Mouse (Mus musculus): Measurements from ENCODE around the gene Mtfr1l.

Gene Mtfr1l

DNA sequence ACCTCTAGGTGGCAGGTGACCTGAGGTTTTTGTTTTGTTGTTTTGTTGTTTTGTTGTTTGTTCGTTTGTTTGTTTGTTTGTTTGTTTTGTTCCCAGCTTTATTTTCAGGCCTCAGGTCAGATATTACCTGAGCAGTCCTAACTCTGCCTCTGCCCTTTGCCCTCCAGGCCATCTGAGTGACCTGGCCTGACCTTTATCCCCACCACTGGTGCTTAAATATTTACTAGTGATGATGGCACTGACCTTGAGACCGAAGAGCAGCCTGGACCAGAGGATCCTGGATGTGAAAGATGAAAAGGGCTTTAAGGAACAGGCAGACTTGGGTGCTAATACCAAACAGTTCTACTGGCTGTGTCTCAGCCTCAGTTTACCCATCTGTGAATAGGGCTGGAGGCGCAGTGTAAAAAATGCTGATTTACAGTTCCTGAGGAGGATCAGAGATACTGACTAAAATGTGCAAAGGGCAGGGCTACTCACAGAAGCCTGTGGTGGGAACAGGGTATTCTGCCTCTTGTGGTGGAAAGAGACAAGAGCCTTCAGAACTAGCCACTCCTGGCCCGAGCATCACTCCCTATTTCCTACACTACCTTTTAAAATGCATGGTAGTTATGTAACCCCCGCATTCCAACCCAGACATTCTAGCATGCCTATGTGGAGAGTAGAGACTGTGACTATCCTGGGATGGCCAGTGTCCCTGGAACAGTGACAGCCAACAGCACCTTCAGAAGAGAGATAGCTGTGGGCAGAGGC is 49.9 kb downstream of the Mtfr1l start:
- DNase-seq = no peak

DNA sequence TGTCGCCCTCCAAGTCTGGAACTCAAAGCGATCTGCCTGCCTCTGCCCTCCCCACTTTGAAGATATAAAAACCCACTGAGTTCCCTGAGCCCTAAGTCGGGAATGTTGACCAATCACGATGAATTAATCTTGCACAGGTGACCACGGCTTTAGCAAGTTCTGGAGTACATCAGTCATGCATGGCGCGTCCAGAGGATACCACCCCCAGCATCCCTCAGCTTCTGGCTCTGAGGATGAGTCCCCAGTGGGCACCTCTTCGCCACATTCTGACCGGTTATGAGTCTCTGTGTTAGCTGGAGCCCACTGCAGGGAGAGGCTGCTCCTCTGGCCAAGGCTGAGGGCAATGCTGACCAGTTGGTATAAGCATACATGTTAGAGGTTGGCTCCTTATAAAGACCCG is 51.0 kb downstream of the Mtfr1l start:
- no peak for DNase-seq

DNA sequence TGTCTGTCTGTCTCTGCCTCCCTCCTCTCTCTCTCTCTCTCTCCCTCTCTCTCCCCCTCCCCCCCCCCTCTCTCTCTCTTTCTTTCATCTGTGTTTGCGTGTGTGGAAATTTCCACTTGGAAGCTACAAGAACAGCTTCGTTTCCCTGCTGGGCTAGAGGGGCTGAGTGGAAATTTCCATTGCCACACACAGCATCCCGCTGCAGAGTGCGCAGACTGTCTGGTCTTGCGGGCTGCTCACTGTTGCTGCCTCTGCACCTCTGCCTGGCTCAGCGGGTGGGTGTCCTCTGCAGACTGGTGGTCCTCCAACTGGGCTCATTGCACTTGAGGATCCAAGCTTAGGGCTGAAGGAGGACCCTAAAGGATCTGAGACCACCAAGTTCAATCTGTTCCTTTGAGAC is 51.5 kb downstream of the Mtfr1l start:
- no peak for DNase-seq

DNA sequence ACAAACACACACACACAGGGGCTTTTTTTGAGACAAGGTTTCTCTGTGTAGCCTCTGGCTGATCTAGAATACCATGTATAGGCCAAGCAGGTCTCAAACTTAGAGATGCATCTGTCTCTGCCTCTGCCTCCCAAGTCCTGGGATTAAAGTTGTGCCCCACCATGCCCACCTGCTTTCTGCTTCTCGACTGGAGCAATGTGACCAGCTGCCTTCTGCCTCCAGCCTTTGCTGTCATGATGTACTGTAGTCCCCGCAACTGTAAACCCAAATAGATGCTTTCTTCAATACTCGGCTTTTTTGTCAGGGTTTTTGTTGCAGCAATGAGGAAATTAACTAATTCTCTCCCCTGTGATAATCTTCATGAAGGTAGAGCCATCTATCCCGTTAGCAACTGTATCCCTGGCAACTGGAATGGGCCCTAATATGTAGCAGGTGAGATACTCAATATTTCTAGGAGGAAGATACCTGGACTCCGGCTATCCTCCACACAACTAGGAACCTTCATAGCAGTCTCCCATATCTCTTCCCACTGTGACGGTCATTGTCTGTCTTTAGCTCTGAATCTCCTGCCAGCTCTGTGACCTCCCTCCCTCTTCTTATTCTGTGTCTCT is 52.0 kb downstream of the Mtfr1l start:
- no peak for DNase-seq

DNA sequence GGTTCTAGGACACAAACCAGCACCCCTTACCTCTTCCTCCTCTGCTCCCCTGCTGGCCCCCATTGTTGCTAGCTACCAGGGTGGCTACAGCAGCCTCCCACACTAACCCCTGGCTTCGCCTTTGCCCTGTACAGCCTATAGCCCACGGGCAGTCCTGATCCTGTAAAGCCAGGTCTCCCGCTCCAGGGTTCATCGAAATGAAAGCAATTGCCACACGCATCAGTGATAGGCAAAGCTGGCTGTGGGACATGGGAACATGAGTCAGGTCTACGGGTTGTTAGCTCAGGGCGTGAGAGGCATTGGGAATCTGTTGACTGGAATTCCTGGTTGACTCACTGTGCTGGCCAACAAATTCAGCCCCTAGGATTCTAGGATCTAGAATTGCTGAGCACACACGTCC is 52.7 kb downstream of the Mtfr1l start:
- peak in 1 of 2 experiments; percentile 46 for DNase-seq

DNA sequence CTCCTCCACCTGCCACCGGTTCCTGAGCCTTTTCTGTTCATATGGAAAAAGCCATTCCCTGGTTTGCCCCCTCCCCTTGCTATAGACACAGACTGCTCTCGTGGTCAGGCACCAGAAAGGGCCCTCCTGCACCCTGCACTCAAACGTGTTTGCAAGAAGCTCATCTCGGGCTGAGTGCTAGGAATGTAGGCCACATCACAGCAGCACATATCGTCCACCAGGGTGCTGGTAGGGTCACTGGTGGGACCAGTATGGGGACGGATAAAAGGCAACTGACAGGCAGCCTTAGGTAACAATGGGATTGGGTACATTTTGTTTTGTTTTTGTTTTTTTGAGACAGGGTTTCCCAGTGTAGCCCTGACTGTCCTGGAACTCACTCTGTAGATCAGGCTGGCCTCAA is 53.9 kb downstream of the Mtfr1l start:
- DNase-seq = no peak

DNA sequence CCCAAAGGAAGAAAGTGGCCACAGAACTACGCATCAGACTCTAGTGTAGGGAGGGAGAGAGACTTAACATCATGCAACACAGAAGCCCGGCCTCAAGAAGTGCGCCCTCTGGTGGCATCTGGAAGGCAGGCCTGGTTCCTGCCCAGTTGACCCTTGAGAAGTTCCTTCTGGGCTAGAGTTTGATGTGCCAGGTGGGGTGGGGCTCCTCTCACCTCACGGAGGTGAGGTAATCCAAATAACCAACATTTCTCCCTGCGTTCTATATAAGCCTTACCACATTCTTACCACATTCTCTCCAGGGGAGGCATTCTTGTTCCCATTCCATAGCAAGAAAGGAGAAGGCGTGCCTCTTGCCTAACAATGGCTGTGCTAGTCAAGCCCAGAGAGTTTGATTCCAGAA is 54.3 kb downstream of the Mtfr1l start:
- DNase-seq = peak; percentile 92 to 94

DNA sequence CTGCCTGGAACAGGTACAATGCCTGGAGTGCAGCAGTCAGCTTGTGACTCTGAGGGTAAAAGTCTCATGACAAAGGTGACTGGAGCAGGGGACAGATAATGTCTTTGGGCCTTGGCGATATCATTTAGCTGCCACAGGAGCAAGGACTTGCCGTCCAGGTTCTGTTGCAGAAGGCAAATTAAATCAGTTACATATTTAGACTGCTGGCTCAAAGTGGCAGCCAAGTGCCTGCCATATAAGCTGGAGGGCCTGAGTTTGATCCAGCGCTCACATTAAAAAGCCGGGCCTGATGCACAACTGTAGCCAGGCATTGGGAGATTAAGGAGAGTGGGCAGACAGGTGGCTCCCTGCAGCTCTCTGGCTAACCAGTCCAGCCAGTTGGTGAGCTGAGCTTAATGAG is 55.3 kb downstream of the Mtfr1l start:
- no peak for DNase-seq

DNA sequence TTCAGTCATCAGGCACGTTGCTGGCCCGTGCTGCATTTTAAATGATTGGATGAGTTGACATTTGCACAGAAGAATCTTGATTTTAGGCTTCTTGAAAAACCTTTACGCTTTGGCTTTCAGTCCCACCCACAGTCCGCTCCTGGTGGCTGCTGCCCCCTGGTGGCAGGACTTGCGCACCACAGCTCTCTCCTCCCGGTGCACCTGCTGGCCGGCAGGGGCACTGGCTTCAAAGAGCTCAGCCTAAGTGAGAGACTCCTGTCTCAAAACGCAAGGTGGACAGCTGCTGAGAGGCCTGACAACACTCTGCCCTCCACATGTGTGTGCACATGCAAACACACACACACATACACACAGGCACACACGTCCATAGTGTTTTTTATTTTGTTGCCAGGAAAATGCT is 57.2 kb downstream of the Mtfr1l start:
- DNase-seq = peak; percentile 89 to 92

DNA sequence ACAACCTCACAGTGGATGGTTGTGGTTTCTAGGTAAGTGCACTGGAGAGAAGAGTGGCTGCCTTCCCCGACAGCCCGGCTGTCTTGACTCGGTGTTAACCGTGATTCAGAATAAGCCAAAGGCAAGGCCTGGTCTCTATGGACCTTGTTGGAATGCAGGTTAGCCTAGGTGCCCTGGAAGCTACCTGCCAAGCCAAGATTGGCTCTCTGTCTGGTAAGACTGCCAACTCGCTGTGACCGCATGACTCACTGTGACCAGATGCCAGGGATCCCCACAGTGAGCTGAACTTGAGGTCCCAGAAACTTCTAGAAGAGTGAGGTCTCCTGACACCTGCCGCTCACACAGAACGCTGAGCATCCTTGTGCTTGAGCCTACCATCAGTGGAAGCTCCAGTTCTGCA is 58.3 kb downstream of the Mtfr1l start:
- peak; percentile 57 to 62 for DNase-seq
